Mouse (Mus musculus): ENCODE measurements around the gene Hist1h3d.

DNA sequence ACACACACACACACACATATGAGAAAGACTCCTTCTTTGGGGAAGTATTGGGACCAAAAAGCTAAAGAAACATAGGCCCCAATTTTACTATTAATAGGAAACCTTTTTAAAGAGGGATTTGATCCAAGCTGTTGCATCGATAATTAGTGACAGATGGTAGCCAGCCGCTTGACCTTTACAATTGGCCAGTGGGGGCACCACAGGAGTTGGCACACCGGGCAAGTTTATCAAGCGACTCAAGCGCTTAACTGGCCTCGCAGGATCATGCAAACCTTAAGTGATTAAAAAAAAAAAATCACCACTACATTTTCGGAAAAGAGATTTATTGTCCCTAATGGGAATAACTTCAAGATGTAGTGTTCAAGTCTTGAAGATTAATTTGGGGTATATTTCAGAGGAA, 17.1 kb downstream of the Hist1h3d start:
- TF ChIP-seq CHD1 (IDR thresholded peaks at IDR 0.05; ENCODE audit: low read depth, low read length) (no peak), TAL1 (IDR thresholded peaks at IDR 0.05; ENCODE audit: low read length) (no peak), MYB (IDR thresholded peaks at IDR 0.05; ENCODE audit: low read depth, low read length) (no peak), EP300 (IDR thresholded peaks at IDR 0.05; ENCODE audit: low read depth in 1 of 2, low read length in 2 of 2) (no peak), POLR2A (IDR thresholded peaks at IDR 0.05; ENCODE audit: control insufficient read depth in 1 of 2, insufficient read depth in 1 of 2, low read depth in 1 of 2, low read length in 2 of 2, poor library complexity in 1 of 2) (no peak), TCF12 (IDR thresholded peaks at IDR 0.05; ENCODE audit: low read depth, low read length) (no peak), MEF2A (IDR thresholded peaks at IDR 0.05; ENCODE audit: extremely low read depth, insufficient replicate concordance, low read depth, low read length, poor library complexity, severe bottlenecking) (no peak)
